Mouse (Mus musculus) adrenal gland, postnatal 36 days (tissue): ENCODE data around the gene Slc25a28. TPM values are rescaled to one million over a fixed set of nuclear protein-coding genes. Genes with fewer than 3 reads are reported as not detected.

ENCODE experiments used
- DNase-seq, 2 experiments: peaks; one replicate each; pipeline ENCODE4 v3.0.0; 2021; ENCODE audit warnings: mixed read lengths in 1 of 2
- microRNA-seq: library from miRNA; unstranded; fragments of <30 nt; microRNA quantifications from one replicate; pipeline ENCODE4 v1.2.0, GENCODE M21; 2021
- total RNA-seq, 2 experiments: library from RNA; stranded (reverse); gene quantifications; 2 replicates each; pipeline ENCODE4 v1.2.3; 2021

Slc25a28 gene
- total RNA-seq, 2 experiments from 2014 or later: 54.2 to 91.4 TPM

GRCm38 (mm10) chr19:43642843-43643242 is 31.8 kb downstream of the Slc25a28 start:
- no peak for DNase-seq

GRCm38 (mm10) chr19:43641833-43642232 is 32.8 kb downstream of the Slc25a28 start:
- no peak for DNase-seq

DNA sequence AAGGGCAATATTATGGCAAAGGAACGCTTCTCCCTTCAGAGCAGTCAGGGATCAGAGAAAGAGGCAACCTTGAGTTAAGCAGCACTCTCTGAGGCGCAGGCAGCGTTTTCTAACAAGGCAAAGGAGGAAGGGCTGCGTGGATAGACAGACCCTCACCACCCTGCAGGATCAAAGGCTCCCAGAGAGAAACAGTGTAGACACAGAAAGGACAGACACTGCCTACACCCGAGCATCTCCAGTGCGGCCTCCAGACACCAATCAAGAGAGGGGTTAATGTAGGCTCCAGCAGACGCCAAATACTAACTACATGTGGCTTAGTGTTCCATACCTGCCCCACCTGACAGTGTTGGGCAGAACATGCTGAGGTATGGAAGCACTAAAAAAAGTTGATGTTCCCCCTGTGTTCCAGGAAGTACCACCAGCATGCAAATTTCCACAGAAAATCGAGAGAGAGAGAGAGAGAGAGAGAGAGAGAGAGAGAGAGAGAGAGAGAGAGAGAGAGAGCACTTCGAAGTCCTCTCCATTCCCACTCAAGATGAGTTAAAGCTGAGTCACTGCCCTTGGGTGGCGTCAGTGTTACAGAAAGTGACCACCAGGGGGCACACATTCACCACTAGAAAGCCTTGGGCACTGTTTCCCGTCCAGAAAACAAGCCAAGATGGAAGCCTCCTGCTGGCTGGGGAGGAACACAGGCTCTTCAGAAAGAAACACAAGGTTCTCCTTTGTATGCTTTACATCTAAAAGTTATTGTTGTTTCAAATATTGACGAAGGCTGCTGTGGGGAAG is 44.0 kb downstream of the Slc25a28 start:
- peak; percentile 85 to 91 for DNase-seq

GRCm38 (mm10) chr19:43629088-43629487 is 45.6 kb downstream of the Slc25a28 start:
- no peak for DNase-seq

DNA sequence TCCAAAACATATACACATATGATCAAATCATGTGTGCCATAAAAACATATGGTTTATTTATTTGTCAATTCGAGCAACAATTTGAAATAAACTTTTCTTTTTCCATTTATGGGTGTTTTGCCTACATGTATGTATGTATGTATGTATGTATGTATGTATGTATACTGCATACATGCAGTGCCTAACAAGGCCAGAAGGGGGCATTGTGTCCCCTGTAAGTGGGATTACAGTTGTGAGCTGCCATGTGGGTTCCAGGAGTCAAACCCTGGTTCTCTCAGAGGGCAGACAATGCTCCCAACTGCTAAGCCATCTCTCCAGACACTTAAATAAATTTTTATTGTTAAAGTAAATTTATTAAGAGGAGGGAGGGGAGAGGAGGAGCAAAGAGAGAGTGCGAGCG is 47.3 kb downstream of the Slc25a28 start:
- DNase-seq: no peak

DNA sequence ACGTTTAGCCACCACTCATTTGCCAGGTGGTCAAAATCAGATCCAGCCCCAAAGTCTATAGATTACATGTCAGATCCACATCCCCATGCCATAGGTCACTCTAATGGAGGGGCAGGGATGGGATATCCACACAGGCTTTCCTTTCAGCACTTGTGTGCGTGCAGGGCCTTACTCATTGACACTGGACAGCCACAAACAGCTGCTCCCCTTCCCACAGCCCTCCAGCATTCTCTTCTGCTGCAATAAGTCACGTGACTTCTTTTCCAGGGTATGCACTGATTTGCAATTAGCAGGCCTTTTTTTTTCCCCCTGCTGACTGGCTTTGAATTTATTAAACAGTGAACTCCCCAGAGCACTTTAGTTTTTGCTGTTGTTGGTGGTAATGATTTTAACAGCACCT is 48.5 kb downstream of the Slc25a28 start:
- no peak for DNase-seq

DNA sequence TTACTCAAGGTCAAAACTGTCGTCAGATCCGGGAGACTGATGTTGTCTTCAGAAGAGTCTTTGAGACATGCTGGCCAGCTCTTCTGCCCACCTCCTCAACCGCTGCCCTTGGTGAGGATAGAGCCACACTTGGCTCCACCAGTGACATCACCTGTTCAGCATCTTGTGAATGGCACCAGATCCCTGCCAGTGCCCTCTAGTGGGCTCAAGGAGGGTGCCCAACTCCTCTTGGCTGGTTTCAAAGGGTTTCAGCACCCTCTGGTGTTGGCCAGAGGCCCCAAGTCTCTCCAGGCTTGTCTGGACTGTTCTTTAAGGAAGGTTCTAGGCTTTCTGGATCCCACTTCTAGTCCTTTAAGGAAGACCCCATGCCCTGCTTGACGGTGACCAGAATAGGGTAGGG is 50.8 kb downstream of the Slc25a28 start:
- DNase-seq: peak; percentile 69 to 76

DNA sequence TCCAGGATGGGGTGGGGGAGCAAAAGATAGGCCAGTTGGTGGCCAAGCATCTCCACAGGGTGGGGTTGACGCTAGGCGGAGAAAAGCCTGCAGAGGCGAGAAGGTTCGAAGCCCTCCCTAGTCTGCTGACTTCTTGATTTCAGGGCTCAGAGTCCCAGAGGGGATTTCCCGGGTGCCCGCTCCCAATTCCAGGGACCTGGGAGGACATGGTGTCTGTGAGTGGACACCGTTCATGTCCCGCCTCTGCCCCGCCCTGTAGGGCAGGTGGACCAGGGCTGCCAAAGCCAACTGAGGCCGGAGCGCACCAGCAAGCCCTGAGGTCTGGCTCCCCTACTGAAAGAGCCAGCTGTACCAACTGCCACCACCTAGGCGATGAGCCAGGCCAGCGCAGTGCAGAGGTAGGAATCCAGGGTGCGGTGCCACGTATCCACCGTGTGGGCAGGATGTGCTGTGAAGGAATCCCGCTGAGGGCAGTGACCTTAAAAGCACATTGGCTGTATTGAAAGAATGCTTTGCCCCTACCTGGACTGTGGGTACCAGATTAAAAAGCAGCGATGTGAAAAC is 54.7 kb downstream of the Slc25a28 start:
- no peak for DNase-seq

DNA sequence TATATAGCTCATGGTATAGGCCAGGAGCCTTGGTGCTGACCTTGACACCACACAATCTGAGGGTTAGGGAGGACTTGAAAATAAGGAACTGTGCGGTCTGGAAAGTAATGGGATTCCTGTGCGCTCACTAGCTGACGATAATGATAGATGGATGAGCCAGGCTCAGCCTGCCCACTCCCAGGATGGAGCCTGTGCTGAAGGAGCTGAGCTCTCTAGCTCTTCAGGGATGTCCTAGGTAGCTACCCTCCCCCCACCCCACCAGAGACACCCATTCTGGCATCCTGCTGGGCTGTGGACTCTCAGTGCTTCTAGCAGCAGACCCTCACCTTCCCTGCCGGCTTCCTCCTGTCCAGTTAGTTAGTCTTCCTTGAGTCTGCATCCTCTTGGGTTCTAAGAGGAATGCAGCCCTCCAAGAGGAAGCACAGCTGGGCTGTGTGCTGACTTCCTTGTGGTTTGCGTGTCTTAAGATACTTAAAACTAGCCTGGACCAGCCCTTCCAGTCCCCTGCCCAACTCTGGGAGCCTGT is 56.1 kb downstream of the Slc25a28 start:
- DNase-seq: no peak

DNA sequence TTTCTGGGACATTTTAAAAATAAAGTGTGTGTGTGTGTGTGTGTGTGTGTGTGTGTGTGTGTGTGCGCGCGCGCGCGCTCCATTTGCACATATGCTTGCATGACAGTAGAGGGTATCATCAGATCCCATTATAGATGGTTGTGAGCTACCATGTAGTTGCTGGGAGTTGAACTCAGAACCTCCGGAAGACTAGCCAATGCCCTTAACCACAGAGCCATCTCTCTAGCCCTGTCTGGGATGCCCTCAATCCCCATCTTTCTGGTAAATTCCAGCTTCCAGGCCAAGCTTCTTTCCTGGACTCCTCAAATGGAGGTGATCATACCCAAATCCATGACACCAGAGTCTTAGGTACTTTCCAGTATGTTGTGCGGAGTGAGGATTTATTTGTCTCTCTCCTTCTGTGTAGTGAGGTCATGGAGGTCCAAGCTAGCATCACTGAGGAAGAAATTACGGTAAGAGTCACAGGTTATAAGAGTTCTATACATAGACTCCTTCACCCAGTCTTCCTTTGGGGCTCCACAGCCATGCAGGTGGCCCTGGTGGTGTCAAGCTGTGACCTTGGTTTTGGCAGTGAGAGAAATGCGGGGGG is 56.8 kb downstream of the Slc25a28 start:
- no peak for DNase-seq

DNA sequence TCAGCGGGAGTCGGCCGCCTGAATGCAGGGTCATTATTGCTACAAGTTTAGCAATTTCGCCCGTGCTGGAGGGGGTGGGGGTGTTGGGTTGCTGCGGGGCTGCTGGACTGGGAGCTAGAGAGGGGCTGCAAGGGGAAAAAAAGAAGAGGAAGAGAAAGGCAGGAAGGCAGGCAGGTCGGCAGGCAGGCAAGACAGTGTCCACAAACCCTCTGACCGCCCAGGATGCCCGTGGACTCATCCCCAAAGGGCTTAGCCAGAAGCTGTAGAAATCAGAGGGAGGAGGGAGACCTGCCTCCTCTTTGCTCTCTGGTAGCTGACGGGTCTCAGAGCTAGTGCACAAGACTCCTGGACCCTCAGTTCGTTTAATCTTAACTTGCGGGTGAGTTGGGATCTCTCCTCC is 57.8 kb downstream of the Slc25a28 start:
- no peak for DNase-seq

GRCm38 (mm10) chr19:43616415-43616861 is 58.2 kb downstream of the Slc25a28 start:
- DNase-seq: peak; percentile 29 to 32

DNA sequence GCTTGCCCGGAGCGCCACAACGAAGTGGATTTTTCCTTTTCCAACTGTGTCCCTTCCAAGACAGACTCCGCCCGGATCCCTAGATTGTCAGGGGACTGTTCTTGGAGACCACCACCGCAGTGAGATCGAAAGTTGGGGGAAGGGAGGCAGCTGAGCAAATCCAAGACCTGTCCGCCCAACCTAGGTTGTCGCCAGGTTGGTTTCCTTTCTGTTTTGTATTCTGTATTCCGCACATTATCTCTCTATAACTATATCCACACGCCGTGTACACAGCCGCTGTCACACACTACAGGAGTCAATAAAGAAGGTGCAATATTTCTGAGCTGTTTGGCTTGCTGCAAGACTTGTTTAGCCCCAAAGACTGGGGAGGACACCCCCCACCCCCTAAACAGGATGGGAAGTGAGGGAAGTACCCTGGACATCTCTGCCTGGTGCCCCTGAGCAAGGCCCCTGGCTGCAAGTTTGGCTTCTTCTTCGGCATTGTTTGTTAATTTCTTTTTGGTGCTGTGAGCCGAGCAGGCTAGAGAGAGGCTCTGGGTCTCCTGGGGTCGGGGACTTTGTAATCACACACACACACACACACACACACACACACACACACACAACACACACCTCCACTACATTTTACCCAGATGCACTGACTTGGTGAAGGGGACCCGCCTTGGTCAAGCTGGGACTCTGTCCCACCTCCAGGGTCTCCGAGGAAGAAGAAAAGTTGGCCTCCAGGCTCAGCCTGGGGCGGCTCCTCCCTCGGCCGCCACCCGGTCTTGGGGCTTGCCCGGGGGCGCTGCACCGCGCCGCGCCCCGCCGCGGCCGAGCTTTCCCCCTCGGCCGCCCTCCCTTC is 58.9 kb downstream of the Slc25a28 start:
- DNase-seq: no peak

DNA sequence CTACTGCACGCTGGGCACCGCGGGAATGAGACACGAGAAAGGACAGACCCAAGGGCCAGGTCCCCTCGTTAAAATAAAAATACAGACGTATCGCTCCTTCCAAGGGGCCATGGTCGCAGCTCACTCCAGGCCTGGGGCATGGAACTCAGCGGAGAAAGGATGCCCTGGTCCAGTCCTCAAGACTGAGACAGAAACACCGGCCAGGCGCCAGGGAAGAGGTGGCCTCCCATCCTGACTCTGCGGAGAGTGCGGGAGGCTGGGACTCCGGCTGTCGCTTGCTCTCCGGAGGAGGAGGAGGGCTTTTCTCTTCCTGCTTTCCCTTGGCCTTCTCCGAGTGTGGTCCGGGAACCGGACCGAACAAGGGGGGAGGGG is 59.6 kb downstream of the Slc25a28 start:
- no peak for DNase-seq

DNA sequence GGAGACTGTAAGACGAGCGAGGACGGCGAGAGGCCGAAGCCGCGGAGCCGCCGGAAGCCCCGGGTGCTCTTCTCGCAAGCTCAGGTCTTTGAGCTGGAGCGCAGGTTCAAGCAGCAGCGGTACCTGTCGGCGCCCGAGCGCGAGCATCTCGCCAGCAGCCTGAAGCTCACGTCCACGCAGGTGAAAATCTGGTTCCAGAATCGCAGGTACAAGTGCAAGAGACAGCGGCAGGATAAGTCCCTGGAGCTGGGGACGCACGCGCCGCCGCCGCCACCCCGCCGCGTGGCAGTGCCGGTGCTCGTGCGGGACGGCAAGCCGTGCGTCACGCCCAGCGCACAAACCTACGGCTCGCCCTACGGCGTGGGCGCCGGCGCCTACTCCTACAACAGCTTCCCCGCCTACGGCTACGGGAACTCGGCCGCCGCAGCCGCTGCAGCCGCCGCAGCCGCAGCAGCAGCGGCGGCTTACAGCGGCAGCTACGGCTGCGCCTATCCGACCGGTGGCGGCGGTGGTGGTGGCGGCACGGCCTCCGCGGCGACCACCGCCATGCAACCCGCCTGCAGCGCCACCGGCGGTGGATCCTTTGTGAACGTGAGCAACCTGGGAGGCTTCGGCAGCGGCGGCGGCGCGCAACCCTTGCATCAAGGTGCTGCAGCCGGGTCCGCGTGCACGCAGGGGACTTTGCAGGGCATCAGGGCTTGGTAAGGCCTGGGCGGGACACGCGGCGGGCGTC is 60.2 kb downstream of the Slc25a28 start:
- peak in 1 of 2 experiments; percentile 23 for DNase-seq

Small RNAs within 50 kb of the gene (microRNA-seq; reads per million reads assigned to microRNA genes)
- not detected for gene Gm22646

Other genes with a start within 250 kb of the Slc25a28 start
- under 1 TPM; 0.10 to 0.16 TPM for gene Cnnm1, start 234.4 kb downstream of the Slc25a28 start, total RNA-seq
- 100 to 1,000 TPM; 279 to 345 TPM for gene Got1, start 150.3 kb downstream of the Slc25a28 start, total RNA-seq
- not detected for gene Nkx2-3, start 62.6 kb downstream of the Slc25a28 start, total RNA-seq
- 10 to 100 TPM; 21.2 to 27.1 TPM for gene Entpd7, start 14.8 kb upstream of the Slc25a28 start, total RNA-seq
- gene Cutc, start 78.1 kb upstream of the Slc25a28 start, total RNA-seq: 10 to 100 TPM in 1 of 2 experiments, 1 to 10 TPM in 1; 7.5 to 14.7 TPM
- 10 to 100 TPM; 35.3 to 43.6 TPM for gene Cox15, start 78.1 kb upstream of the Slc25a28 start, total RNA-seq
- gene Abcc2, start 107.3 kb upstream of the Slc25a28 start, total RNA-seq: under 1 TPM; 0.10 to 0.30 TPM